Mouse (Mus musculus) layer of hippocampus, postnatal 36 days (tissue): ENCODE results near the gene Tat. TPM values are rescaled to one million over a fixed set of nuclear protein-coding genes. Genes with fewer than 3 reads are reported as not detected.
"Not testable (repeated sequence)": the region's sequence is repeated elsewhere in the genome, so short reads cannot be mapped to it uniquely, and the experiment has no call there.

Experiments
- DNase-seq, 2 experiments: peaks; one replicate each; pipeline ENCODE4 v3.0.0; 2022
- total RNA-seq, 2 experiments: library from RNA; stranded (reverse); gene quantifications; 2 replicates each; pipeline ENCODE4 v1.2.3; 2021

Tat gene
- total RNA-seq, 2 experiments from 2014 or later: 0.32 TPM; not detected in 1

DNA sequence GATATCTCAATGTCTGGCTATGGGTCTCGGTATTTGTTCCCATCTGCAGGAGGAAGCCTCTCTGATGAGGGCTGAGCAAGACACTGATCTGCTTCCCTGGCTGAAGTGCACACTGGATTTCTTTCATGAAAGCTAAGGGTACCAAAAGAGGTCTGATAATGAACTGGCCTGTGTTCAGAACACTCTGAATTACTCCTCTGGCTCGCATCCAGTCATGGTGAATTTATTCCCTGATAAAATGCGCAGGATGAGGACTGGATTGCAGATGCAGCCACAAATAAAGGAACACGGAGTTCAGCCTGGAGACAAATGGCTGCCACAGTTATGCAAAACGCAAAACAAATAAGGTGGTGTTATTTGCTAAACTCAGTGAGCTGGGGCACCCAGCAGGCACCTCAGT lies 6.3 kb upstream of the Tat start:
- DNase-seq: peak in 1 of 2 experiments; percentile 46

- DNase-seq: no peak
Measured at GRCm38 (mm10) chr8:109986384-109986783, 3.9 kb upstream of the Tat start.

DNA sequence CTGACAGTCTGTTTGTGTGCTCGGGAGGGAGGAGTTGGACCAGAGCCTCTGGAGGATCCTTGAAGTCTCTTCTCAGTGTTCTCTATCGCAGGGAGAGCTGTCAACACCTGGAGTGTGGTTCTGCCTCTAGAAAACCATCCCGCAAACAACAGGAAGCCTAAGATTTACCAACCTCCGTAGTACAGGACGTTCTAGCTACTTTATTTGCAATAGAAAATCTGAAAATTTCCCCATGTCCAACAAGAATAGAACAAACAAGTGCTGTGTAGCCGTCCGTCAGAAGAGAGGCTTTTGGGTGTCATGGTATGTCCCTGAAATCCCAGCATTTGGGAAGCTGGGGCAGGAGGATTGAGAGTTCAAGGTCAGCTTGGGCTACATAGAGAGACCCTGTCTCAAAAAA lies 2.5 kb upstream of the Tat start:
- no peak for DNase-seq

- no peak for DNase-seq
Measured at GRCm38 (mm10) chr8:109989151-109989550, 1.1 kb upstream of the Tat start.

DNA sequence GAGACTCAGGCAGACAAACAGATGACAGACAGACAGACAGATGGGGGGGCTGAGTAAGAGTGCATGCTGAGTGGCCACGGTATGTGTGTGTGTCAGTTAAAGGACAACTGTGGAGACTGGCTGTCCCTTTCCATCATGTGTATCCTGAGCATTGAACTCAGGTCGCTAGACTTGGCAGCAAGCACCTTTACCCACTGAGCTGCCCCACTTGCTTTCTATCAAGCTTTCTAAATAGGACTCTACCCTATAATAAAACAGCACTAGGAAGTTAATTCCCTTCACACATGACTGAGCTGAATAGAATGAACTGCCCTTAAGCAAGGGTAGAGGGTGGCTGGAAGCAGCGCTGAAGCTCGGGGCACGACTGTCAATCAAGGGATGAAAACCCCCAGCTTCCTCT lies 1.9 kb downstream of the Tat start:
- DNase-seq: no peak

GRCm38 (mm10) chr8:109992951-109993350 lies 2.7 kb downstream of the Tat start:
- DNase-seq: no peak

GRCm38 (mm10) chr8:109997381-109997780 lies 7.1 kb downstream of the Tat start:
- no peak for DNase-seq

GRCm38 (mm10) chr8:109998066-109998465 lies 7.8 kb downstream of the Tat start:
- no peak for DNase-seq

DNA sequence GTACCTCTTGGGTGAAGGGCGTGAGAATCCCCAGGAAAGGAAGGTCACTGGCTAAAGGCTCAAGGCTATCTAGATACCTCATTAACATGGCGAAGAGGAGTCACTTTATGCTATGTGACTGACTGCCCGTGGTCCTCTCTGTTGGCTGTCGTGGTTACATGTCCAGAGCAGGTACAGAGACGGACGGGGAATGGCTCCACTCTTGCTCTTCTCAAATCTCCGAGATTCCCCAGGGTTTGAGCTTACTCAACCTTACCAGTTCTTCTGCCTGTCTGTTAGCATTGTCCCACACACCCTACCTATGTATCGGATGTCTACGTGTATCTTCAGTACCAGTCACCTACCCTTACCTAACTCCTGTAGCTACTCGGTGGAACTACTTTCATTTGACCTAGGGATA lies 9.7 kb downstream of the Tat start:
- DNase-seq: no peak

- no peak for DNase-seq
Measured at GRCm38 (mm10) chr8:110002953-110003352, 12.7 kb downstream of the Tat start.

- DNase-seq: no peak
Measured at GRCm38 (mm10) chr8:110004300-110004699, 14.1 kb downstream of the Tat start.

- DNase-seq: no peak
Measured at GRCm38 (mm10) chr8:110006312-110007023, 16.2 kb downstream of the Tat start.

- no peak for DNase-seq
Measured at GRCm38 (mm10) chr8:110008228-110008994, 18.2 kb downstream of the Tat start.

GRCm38 (mm10) chr8:110008995-110009446 lies 18.8 kb downstream of the Tat start:
- DNase-seq: no peak

DNA sequence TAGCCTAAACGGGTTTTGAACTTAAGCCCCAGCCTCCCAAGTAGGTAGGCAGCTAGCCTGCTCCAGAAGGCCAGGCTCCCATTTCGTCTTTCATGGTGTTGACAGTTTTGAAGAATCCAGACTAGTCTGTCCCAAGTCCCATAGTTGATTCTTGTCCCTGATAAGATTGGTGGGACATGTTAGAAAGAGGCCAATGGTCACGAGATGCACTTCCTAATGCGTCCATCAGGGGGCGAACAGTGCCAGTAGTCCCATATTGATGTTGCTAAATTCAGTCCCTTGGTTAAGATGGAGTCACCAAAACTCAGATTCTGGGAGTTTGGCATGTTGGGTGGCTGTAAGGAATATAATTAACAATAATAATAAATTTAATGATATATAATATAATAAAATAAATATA lies 20.6 kb downstream of the Tat start:
- DNase-seq: no peak

DNA sequence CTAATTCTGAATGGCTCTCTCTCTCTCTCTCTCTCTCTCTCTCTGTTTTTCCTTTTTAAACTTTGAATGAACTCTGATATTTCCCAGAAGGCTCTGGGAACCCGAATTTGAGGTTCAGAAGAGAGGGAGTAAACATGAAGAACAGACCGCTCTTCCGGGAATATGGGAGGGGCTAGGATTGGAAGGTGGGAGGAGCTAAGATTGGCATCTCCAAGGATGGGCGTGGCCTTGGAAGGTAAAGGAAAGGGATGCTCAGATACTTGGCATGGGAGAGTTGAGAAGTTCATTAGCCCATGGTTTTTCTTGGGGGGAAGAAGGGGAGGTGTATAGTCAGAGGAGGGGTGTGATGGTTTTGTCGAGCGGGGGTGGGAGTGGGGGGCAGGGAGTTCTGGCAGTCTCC lies 31.8 kb downstream of the Tat start:
- no peak for DNase-seq

- DNase-seq: no peak
Measured at GRCm38 (mm10) chr8:110022768-110023344, 32.6 kb downstream of the Tat start.

GRCm38 (mm10) chr8:110033771-110034170 lies 43.5 kb downstream of the Tat start:
- not testable (repeated sequence) for DNase-seq

- DNase-seq: no peak
Measured at GRCm38 (mm10) chr8:110034331-110034730, 44.1 kb downstream of the Tat start.

DNA sequence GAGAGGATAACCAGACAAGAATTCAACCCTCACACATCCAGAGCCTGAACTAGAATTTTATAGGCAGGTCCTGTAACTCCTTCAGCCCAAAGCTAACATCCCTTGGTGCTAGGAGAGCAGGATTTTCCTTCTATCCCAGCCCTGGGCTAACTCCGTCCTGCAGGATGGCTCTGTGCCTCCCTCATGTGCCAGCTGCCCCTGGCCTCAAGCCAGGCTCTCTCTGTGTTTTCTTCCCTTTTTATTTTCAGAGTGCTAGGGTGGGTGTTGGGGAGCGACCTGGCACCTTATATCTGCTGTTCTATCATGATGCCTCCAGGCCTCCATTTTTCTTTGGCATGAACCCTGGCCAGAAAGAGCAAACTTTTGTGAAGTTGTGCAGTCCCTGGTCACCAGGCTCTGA lies 45.9 kb downstream of the Tat start:
- DNase-seq: peak; percentile 25 to 29

DNA sequence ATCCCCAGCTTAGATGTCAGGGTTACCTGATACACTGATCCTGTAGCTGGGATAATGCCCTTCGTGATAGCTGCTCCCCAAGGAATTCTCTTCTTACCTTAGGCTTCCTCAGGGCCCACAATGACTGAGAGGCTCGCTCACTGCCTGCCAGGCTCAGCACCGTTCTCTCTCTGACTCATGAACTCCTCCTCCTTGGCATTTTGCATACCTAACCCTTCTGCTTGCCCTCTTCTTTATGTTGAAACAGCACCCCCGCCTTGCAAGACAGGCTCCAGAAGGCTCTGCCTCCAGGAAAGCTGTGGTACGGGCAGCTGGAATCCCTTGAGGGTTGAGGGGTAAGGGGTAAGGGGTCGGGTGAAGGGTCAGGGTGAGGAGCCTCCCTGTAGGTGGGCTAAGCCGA lies 49.0 kb downstream of the Tat start:
- no peak for DNase-seq

GRCm38 (mm10) chr8:110039659-110040058 lies 49.4 kb downstream of the Tat start, which contains the start of gene Chst4:
TSS of gene Chst4 (minus strand) at chr8:110039740.
- DNase-seq: no peak

- no peak for DNase-seq
Measured at GRCm38 (mm10) chr8:110040509-110040908, 50.3 kb downstream of the Tat start.
